Mouse (Mus musculus) myocyte (in vitro differentiated cells): ENCODE measurements around the gene 1110032A03Rik. TPM values are rescaled to one million over a fixed set of nuclear protein-coding genes. Genes with fewer than 3 reads are reported as not detected.
A peak's percentile ranks its signal among the peaks of the same experiment; 100 is the strongest.

Experiments
- H3K27me3 ChIP-seq: one replicate; pipeline ENCODE4 v1.6.1; 2011; ENCODE audit not compliant: control insufficient read depth, insufficient read depth, insufficient read length
- H3K36me3 ChIP-seq: one replicate; pipeline ENCODE4 v1.6.1; 2011; ENCODE audit not compliant: control insufficient read depth, insufficient read depth
- H3K4me2 ChIP-seq: one replicate; pipeline ENCODE4 v1.6.1; 2011; ENCODE audit warnings: low read depth, control low read depth
- H3K4me3 ChIP-seq: one replicate; pipeline ENCODE4 v1.5.1; 2011; ENCODE audit warnings: mild to moderate bottlenecking, control low read depth, moderate library complexity
- H3K79me2 ChIP-seq: one replicate; pipeline ENCODE4 v1.6.1; 2011; ENCODE audit not compliant: control insufficient read depth, insufficient read depth
- H3ac ChIP-seq: one replicate; pipeline ENCODE4 v1.6.1; 2011; ENCODE audit not compliant: control insufficient read depth, insufficient read length
- CEBPB ChIP-seq: IDR thresholded peaks from 2 replicates; pipeline ENCODE4 v1.6.1; 2011; ENCODE audit warnings: mild to moderate bottlenecking, moderate library complexity; ENCODE audit not compliant: poor library complexity, insufficient read depth, severe bottlenecking
- E2F4 ChIP-seq: IDR thresholded peaks from one replicate; pipeline ENCODE4 v1.6.1; 2011; ENCODE audit warnings: mild to moderate bottlenecking, control low read depth, moderate library complexity; ENCODE audit not compliant: insufficient read depth
- MAX ChIP-seq: IDR thresholded peaks from one replicate; pipeline ENCODE4 v1.6.1; 2011; ENCODE audit warnings: low read depth, mild to moderate bottlenecking, control low read depth
- MYOD1 ChIP-seq, 3 experiments: IDR thresholded peaks; one replicate each; pipeline ENCODE4 v1.6.1; 2011; ENCODE audit warnings: control low read depth in 2 of 3, low read depth in 2 of 3, mild to moderate bottlenecking in 2 of 3, moderate library complexity in 1 of 3; ENCODE audit not compliant: insufficient read length in 2 of 3, control insufficient read depth in 1 of 3
- MYOG ChIP-seq, 3 experiments: IDR thresholded peaks; one replicate each; pipeline ENCODE4 v1.6.1; 2011; ENCODE audit warnings: control low read depth in 2 of 3, low read depth in 2 of 3, mild to moderate bottlenecking in 2 of 3; ENCODE audit not compliant: insufficient read length in 2 of 3, control insufficient read depth in 1 of 3, insufficient read depth in 1 of 3
- POLR2A ChIP-seq: IDR thresholded peaks from one replicate; pipeline ENCODE4 v1.6.1; 2011; ENCODE audit warnings: low read depth, mild to moderate bottlenecking, control low read depth, moderate library complexity; ENCODE audit not compliant: insufficient read length
- POLR2AphosphoS2 ChIP-seq: IDR thresholded peaks from one replicate; pipeline ENCODE4 v1.6.1; 2011; ENCODE audit warnings: low read depth, control low read depth; ENCODE audit not compliant: insufficient read length
- REST ChIP-seq: IDR thresholded peaks from one replicate; pipeline ENCODE4 v1.6.1; 2011; ENCODE audit warnings: mild to moderate bottlenecking, control low read depth, moderate library complexity; ENCODE audit not compliant: insufficient read depth, insufficient read length
- SRF ChIP-seq: IDR thresholded peaks from one replicate; pipeline ENCODE4 v1.6.1; 2011; ENCODE audit warnings: low read depth; ENCODE audit not compliant: control insufficient read depth, insufficient read length
- TCF12 ChIP-seq: IDR thresholded peaks from one replicate; pipeline ENCODE4 v1.6.1; 2011; ENCODE audit warnings: mild to moderate bottlenecking, control low read depth; ENCODE audit not compliant: poor library complexity, insufficient read depth, severe bottlenecking
- TCF3 ChIP-seq: IDR thresholded peaks from one replicate; pipeline ENCODE4 v1.6.1; 2011; ENCODE audit warnings: low read depth, control low read depth; ENCODE audit not compliant: insufficient read length
- USF1 ChIP-seq: IDR thresholded peaks from one replicate; pipeline ENCODE4 v1.6.1; 2011; ENCODE audit warnings: low read depth, mild to moderate bottlenecking, control low read depth, moderate library complexity
- polyA plus RNA-seq: library from polyadenylated mRNA; unstranded; fragments of >200 nt; fragmentation: generic; extraction: Trizol; gene quantifications from one replicate; pipeline ENCODE4 v1.2.1, GENCODE M21; 2012; ENCODE audit warnings: missing spikeins

Gene 1110032A03Rik
- polyA plus RNA-seq, 1 experiment, result 12.8 TPM

DNA sequence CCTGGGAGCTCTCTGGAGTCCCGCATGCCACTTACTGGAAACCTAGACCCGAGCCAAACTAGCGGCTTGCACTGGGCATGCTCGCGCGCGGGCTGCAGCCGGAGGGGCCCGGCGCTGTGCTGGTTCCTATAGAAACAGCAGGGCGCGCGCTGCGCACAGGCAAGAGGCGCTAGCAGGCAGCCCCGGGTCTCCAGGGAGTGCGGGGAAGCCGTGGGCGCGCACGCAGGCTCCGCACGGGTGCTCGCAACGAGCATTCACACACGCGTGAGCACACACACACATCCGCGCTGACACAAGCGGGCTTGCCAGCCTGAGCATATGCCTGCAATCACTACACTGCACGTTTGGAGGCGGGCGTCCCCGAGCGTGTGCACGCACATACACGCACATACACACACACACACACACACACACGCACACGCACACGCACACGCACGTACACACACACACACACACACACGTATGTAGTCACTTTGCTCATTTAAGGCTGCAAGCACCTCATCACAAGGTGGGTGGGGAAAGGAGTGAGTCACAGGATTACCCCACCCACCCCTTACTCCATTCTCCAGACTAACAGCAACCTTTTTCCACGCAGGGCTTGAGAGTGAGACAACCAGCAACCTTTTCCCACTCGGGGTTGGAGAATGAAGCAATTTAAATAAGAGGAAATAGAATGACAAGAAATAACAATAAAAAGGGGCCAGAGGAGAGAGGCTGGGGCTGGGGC lies 47.2 kb downstream of the 1110032A03Rik start:
- no peak for TF ChIP-seq MYOD1 (IDR thresholded peaks at IDR 0.05; ENCODE audit: control insufficient read depth in 1 of 3, insufficient read length in 2 of 3, low read depth in 2 of 3)
- TF ChIP-seq E2F4, result no peak
- peak; percentile 23 for TF ChIP-seq POLR2A

GRCm38 (mm10) chr9:50727171-50727924 lies 48.0 kb downstream of the 1110032A03Rik start:
- Histone ChIP-seq H3K79me2 (no peaks in the 10 kb centered on the region), H3K4me2 (peak overlapping the region; percentile 86), H3ac (no peak overlapping the region), H3K4me3 (peak overlapping the region; percentile 27), H3K36me3 (no peaks in the 10 kb centered on the region), H3K27me3 (no peaks in the 10 kb centered on the region)
- TF ChIP-seq MYOG (IDR thresholded peaks at IDR 0.05; ENCODE audit: control insufficient read depth in 1 of 3, insufficient read depth in 1 of 3, insufficient read length in 2 of 3, low read depth in 2 of 3) (peak in 1 of 3 experiments; percentile 65), MYOD1 (IDR thresholded peaks at IDR 0.05; ENCODE audit: control insufficient read depth in 1 of 3, insufficient read length in 2 of 3, low read depth in 2 of 3) (peak in 2 of 3 experiments; percentile 29 to 62), REST (no peak)

More for the DNA sequence above, 47.2 kb downstream of the 1110032A03Rik start:
- no peaks in the 10 kb centered on the region for H3K27me3 ChIP-seq
- H3K36me3 ChIP-seq, result no peaks in the 10 kb centered on the region
- no peak overlapping the region for H3ac ChIP-seq
- H3K4me2 ChIP-seq, result peak overlapping the region; percentile 86
- no peaks in the 10 kb centered on the region for H3K79me2 ChIP-seq
- H3K4me3 ChIP-seq, result peak overlapping the region; percentile 27

DNA sequence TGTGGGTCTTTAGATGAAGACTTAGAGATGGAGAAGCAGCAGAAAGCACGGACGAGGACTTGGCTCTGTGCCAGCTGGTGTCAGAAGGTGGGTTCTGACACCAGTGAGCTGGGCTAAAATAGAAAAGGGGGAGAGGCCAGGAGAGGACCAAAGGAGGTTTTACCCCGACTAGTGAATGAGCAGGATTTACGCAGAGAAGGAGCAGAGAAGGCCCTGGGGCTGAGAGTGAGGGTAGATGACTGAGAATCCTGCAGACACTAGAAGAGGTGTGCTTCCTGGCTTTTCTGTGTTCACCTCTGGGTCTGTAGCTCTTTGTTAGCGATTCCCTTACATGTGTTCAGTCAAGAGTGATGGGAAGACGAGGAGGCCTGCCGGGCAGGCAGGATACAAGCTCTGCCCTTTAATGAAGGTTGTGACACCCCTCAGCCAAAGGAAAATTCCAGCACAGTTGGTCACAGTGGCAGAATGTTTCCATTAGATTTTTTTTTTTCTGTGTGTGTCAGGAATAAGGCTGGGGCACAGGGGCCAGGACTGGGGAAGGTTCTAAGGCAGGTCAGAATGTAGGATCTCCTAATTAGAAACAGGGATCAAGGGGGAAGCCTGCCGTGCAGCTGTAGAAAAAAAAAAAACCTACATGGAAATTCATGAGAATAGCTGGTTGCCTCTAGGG lies 49.3 kb downstream of the 1110032A03Rik start:
- Histone ChIP-seq H3K79me2 (no peaks in the 10 kb centered on the region), H3K36me3 (no peaks in the 10 kb centered on the region), H3K4me2 (no peak overlapping the region), H3K4me3 (no peak overlapping the region), H3K27me3 (no peaks in the 10 kb centered on the region), H3ac (no peak overlapping the region)
- TF ChIP-seq MYOD1 (IDR thresholded peaks at IDR 0.05; ENCODE audit: control insufficient read depth in 1 of 3, insufficient read length in 2 of 3, low read depth in 2 of 3), result no peak
- TF ChIP-seq TCF3, result no peak
- TF ChIP-seq POLR2A, result no peak
- TF ChIP-seq TCF12, result no peak
- no peak for TF ChIP-seq MYOG (IDR thresholded peaks at IDR 0.05; ENCODE audit: control insufficient read depth in 1 of 3, insufficient read depth in 1 of 3, insufficient read length in 2 of 3, low read depth in 2 of 3)
- no peak for TF ChIP-seq E2F4
- no peak for TF ChIP-seq REST
- no peak for TF ChIP-seq MAX
- TF ChIP-seq CEBPB, result no peak
- TF ChIP-seq SRF, result no peak
- no peak for TF ChIP-seq POLR2AphosphoS2
- TF ChIP-seq USF1, result no peak

DNA sequence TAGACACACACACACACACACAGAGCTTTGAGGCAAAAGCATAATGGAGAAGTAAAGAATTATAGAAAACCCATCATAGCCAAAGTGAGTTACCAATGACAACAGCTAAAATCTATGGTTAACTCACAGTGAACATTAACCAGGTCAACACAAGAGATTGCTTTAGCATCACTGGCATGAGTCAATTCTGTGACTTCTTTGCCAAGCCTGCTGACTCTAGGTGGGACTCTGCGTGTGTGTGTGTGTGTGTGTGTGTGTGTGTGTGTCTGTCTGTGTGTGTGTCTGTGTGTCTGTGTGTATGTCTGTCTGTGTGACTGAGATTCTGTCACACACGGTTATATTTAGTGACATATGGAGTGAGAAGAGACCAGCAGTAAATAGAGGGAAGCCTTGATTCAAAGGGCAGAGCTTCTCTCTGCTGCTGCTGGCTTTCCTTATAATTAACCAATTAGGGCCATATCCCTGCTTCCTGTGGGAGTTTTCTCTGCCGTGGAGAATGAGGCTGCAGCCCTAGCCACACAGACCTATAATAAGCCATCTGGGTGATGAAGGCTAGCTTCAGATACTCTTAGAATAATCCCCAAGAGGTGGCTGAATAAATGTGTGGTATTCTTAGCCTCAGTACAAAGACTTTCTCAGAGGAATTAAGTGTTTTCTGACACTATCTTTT lies 50.5 kb downstream of the 1110032A03Rik start:
- H3K4me3 ChIP-seq, result no peak overlapping the region
- no peak overlapping the region for H3K4me2 ChIP-seq
- no peaks in the 10 kb centered on the region for H3K27me3 ChIP-seq
- no peaks in the 10 kb centered on the region for H3K36me3 ChIP-seq
- H3ac ChIP-seq, result no peak overlapping the region
- TF ChIP-seq REST, result no peak
- TF ChIP-seq MAX, result no peak
- TF ChIP-seq SRF, result no peak
- no peak for TF ChIP-seq E2F4
- no peak for TF ChIP-seq MYOD1 (IDR thresholded peaks at IDR 0.05; ENCODE audit: control insufficient read depth in 1 of 3, insufficient read length in 2 of 3, low read depth in 2 of 3)
- TF ChIP-seq POLR2A, result no peak
- TF ChIP-seq MYOG (IDR thresholded peaks at IDR 0.05; ENCODE audit: control insufficient read depth in 1 of 3, insufficient read depth in 1 of 3, insufficient read length in 2 of 3, low read depth in 2 of 3), result no peak
- no peak for TF ChIP-seq CEBPB
- no peak for TF ChIP-seq USF1
- TF ChIP-seq TCF3, result no peak
- no peak for TF ChIP-seq POLR2AphosphoS2
- no peak for TF ChIP-seq TCF12
- no peaks in the 10 kb centered on the region for H3K79me2 ChIP-seq
